Mouse (Mus musculus): ENCODE measurements around the gene Olfr222.

- TF ChIP-seq EP300 (IDR thresholded peaks at IDR 0.05; ENCODE audit: insufficient read depth, low read depth, low read length) (no peak), CTCF (IDR thresholded peaks at IDR 0.05; ENCODE audit: low read depth, low read length) (peak; percentile 48), POLR2A (IDR thresholded peaks at IDR 0.05; ENCODE audit: insufficient read depth, low read length) (no peak)
Observed at GRCm38 (mm10) chr11:59569306-59569705, 6.7 kb downstream of the Olfr222 start.
